Mouse (Mus musculus) brown adipose tissue, adult 24 weeks (tissue): Measurements from ENCODE around the gene Tgfa. TPM values are rescaled to one million over a fixed set of nuclear protein-coding genes. Genes with fewer than 3 reads are reported as not detected.

Experiments
- H3K27ac ChIP-seq: fragments of 200-500 bp; replicated peaks from 2 replicates; pipeline ENCODE4 v1.5.1; 2012; ENCODE audit warnings: low read depth, mild to moderate bottlenecking, low read length
- H3K4me1 ChIP-seq: fragments of 200-500 bp; 2 replicates; pipeline ENCODE4 v1.6.1; 2012; ENCODE audit warnings: low read length, mixed read lengths; ENCODE audit not compliant: control insufficient read depth, insufficient read depth, insufficient read length
- H3K4me3 ChIP-seq: fragments of 200-500 bp; 2 replicates; pipeline ENCODE4 v1.5.1; 2012; ENCODE audit warnings: low read depth, mild to moderate bottlenecking, low read length, moderate library complexity; ENCODE audit not compliant: insufficient read depth
- polyA plus RNA-seq: library from polyadenylated mRNA; stranded (reverse); fragments of >200 nt; gene quantifications from 2 replicates; pipeline ENCODE4 v1.2.4, GENCODE M21; 2012; ENCODE audit not compliant: missing spikeins, insufficient read depth, insufficient read length

Tgfa gene
- polyA plus RNA-seq, 1 experiment: 0.44 TPM

DNA sequence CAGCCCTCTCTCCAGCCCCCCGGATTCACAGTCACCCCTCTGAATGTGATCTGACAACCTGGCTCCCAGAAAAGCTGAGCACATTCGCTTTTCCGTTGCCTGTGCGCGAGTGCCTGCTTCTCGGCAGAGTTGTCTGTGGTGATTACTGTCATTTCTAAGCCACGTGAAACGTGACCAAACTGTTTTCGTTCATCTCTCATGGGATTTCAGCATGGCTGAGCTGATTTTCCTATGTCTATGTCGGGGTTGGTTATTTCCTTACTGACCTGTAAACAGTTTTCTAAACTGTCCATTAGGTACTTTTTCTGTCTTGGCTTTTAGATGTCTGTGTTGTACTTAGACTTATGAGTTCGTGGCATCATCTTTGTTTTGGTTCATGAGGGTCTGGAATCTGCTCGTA is 12.0 kb downstream of the Tgfa start:
- Histone ChIP-seq H3K4me1 (peaks cover 3% of the 10 kb centered on the region; the same call in 1 of the 2 replicates), H3K4me3 (no peak overlapping the region), H3K27ac (no peak overlapping the region)

DNA sequence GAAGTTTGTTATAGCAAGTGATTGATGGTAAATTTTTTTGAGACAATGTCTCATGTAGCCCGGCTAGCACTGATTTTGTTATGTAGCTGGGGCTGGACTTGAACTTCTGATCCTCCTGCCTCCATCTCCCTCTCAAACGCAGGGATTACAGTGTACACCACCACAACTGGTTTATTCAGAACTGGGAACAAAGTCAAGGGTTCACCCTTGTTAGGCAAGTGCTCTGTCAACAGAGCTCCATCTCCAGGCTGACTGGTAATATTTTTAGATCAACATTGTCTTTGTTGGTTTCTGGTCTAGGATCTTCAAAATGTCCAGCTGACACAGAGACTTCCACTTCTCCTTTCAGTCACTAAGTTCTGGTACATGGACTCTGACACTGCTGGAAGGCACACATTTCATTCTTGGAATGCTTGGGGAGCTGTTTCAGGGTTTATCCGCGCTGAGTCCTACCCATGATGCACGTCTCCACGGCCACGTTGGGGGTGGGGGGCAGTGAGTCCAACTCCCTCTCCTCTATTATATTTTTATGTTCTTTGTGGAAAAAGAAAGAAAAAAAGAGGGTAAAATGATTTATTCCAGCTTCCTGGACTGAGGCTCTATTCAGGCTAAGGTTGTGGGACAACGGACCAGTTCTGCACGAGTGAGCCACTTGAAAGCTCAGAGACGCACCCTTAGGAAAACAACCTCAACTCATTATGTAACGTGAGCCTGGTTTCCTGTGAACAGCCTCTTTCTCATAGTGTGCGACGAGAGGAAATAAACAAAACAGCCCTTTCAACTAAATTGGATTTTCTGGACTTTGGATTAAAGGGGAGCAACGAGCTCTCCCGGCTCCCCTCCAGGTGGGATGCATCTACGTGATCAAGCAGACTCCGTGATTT is 14.4 kb downstream of the Tgfa start:
- Histone ChIP-seq H3K27ac (no peak overlapping the region), H3K4me3 (no peak overlapping the region), H3K4me1 (peaks cover 3% of the 10 kb centered on the region; the same call in 1 of the 2 replicates)

DNA sequence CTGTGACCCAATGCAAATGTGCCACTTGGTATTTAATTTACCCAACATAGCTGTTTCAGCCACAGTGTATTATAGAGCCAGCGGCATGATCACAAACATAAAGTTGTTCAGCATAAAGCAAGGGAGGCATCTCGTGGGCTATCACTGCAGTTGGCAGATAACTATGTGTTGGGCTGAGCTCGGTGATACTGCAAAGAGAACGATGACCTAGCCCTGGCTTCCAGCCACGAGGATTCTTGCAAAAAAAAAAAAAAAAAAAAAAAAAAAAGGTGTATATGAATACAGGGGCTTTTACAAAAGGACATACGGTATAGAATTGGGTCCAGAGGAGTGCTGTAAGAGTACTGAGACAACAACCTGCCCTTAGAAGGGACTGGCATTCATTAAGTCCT is 15.0 kb downstream of the Tgfa start:
- Histone ChIP-seq H3K4me1 (peaks cover 3% of the 10 kb centered on the region; the same call in 1 of the 2 replicates), H3K4me3 (no peak overlapping the region), H3K27ac (no peak overlapping the region)

- no peak overlapping the region for H3K27ac ChIP-seq
- H3K4me1 ChIP-seq: peaks cover 3% of the 10 kb centered on the region; the same call in 1 of the 2 replicates
- no peak overlapping the region for H3K4me3 ChIP-seq
These were observed 15.6 kb downstream of the Tgfa start for GRCm38 (mm10) chr6:86210619-86211018.

DNA sequence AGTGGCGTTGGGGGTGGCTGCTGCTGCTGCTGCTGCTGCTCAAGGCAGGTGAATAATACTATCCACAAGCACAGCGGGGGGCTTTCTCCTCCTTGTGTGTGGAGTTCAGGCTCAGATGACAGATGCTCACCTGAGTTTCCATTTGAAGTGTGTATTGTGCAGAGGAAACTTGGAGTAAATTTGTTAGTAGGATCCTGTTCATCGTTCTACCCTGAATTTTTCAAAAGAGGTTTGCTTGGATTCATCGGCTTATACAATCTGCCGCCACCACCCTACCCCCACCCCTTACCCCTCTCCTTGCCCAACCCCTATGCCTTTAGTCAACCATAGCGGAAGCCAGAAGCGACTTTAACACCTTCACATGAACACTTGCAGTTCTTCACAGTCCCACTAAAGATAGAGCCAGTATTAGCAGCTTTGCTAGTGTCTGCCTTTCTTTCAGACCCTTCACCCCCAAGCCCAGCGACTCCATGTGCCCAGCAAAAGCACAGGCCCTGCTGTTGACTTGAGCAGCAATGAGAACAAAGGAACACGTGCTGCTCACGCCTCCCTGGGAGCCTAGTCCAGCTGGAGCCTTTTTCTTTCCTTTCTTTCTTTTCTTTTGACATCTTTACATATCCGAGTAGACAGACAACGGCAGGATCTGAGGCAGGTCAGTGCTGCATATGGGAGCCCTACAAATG is 16.2 kb downstream of the Tgfa start:
- Histone ChIP-seq H3K4me1 (peaks cover 3% of the 10 kb centered on the region; the same call in 1 of the 2 replicates), H3K27ac (no peak overlapping the region)

GRCm38 (mm10) chr6:86212871-86213640 is 18.0 kb downstream of the Tgfa start:
- no peak overlapping the region for H3K27ac ChIP-seq
- no peak overlapping the region for H3K4me3 ChIP-seq
- no peaks in the 10 kb centered on the region for H3K4me1 ChIP-seq

More for the DNA sequence above, 16.2 kb downstream of the Tgfa start:
- no peak overlapping the region for H3K4me3 ChIP-seq

- Histone ChIP-seq H3K27ac (no peak overlapping the region), H3K4me3 (no peak overlapping the region), H3K4me1 (no peaks in the 10 kb centered on the region; the same call in 1 of the 2 replicates)
These were observed 23.0 kb downstream of the Tgfa start for GRCm38 (mm10) chr6:86218066-86218465.

- Histone ChIP-seq H3K4me3 (no peak overlapping the region), H3K27ac (no peak overlapping the region), H3K4me1 (no peaks in the 10 kb centered on the region; the same call in 1 of the 2 replicates)
These were observed 23.7 kb downstream of the Tgfa start for GRCm38 (mm10) chr6:86218739-86219138.

DNA sequence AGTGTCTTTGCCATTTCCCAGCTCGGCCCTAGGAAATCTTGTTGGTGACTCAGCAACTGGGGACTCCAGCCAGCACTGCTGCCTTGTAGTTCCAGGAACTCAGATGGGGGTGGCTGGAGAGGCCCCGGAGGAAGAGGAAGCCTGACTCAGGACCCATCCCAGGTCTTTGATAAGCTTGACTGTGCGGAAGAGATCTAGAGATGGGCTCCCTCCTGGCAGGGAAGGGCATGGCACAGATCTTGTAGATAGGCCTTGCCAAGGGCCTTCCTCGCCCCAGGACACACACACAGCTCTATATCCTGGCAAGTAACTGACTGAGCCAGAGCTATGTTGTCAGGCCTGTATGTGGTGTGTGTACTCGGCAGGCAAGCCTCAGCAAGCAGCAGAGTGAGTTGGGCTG is 24.5 kb downstream of the Tgfa start:
- Histone ChIP-seq H3K27ac (no peak overlapping the region), H3K4me3 (no peak overlapping the region), H3K4me1 (no peaks in the 10 kb centered on the region; the same call in 1 of the 2 replicates)

GRCm38 (mm10) chr6:86220171-86220570 is 25.1 kb downstream of the Tgfa start:
- Histone ChIP-seq H3K27ac (no peak overlapping the region), H3K4me1 (no peaks in the 10 kb centered on the region; the same call in 1 of the 2 replicates), H3K4me3 (no peak overlapping the region)

- H3K4me3 ChIP-seq: no peak overlapping the region
- no peak overlapping the region for H3K27ac ChIP-seq
- H3K4me1 ChIP-seq: no peaks in the 10 kb centered on the region; the same call in 1 of the 2 replicates
These were observed 27.4 kb downstream of the Tgfa start for GRCm38 (mm10) chr6:86222381-86222780.

DNA sequence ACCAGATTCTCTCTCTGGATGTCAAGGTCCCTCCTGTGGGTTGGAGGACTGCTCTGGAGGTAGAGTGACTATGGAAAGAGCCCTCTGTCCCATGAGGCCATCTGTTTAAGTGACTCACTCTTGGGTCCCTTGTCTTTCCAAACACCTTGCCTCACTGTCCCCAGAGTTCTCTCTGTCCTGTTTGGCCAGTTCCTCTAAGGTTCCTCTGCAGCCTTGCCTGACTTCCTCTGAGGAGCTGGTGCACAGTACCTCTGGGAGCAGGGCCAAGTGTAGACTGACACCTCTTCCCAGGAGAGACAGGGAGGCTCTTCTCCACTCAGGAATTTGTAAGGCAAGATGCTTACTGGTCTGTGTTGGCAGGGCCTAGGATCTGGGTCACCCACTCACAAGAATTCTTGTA is 30.6 kb downstream of the Tgfa start:
- Histone ChIP-seq H3K4me1 (no peaks in the 10 kb centered on the region), H3K4me3 (no peak overlapping the region), H3K27ac (no peak overlapping the region)

DNA sequence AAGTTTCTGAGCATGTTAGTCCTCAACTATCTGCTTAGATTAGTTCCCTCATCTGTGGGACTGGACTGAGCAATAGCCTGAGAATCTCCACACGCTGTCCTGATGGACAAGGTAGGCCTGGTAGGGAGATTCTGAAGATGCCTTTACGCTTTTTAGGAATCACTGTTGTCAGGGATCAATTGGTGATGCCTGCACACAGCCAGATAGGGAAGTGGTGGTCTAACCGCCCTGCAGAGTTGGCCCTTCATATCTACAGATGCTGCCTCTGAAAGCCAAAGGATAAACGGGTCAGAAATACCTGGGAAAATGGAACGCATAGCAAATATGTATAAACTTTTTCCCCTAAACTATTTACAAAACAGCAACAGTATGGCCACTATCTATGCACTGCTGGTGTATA is 37.3 kb downstream of the Tgfa start:
- Histone ChIP-seq H3K4me1 (no peaks in the 10 kb centered on the region), H3K27ac (no peak overlapping the region), H3K4me3 (no peak overlapping the region)

- Histone ChIP-seq H3K27ac (no peak overlapping the region), H3K4me1 (no peaks in the 10 kb centered on the region), H3K4me3 (no peak overlapping the region)
These were observed 38.7 kb downstream of the Tgfa start for GRCm38 (mm10) chr6:86233512-86234430.
